Comparison of ENCODE assay signal across 8 mouse cellular contexts in genomic region chr15:77154248-77154785, GRCm38 (mm10).
DNase-seq lines count a peak whose midpoint lies in the region; ATAC-seq and TF ChIP-seq lines count a peak whose summit lies in the region.
"Had no signal": no experiment of that assay in that cellular context is flagged by ENCODE, and none has a peak within 500 bp of the region (broad histone marks: within the 10 kb centered on the region; RNA-seq: fewer than 3 reads in every experiment).

No protein-coding gene starts in this region.

- H3K4me3 ChIP-seq in liver, postnatal 0 days (ENCODE audit: low read depth, low read length), result no peak overlapping the region
- no peak overlapping the region for H3K4me3 ChIP-seq in liver, embryonic 11.5 days (ENCODE audit: low read depth, low read length)
- H3K4me3 ChIP-seq in forebrain, embryonic 10.5 days, result 0 out of 2 replicates have a peak overlapping the region, but pooled peaks have one; percentile 62
- 0 out of 2 replicates have a peak overlapping the region, but pooled peaks have one; percentile 50 for H3K4me3 ChIP-seq in intestine, postnatal 0 days (ENCODE audit: low read depth, low read length)
- no peak overlapping the region for H3K4me3 ChIP-seq in stomach, embryonic 14.5 days (ENCODE audit: low read depth, low read length)

- H3K36me3 ChIP-seq in liver, postnatal 0 days (replicated peaks; ENCODE audit: insufficient read depth, low read length), result no peaks in the 10 kb centered on the region; the same call in 1 of the 2 replicates
- H3K36me3 ChIP-seq in liver, embryonic 11.5 days (ENCODE audit: control insufficient read depth, insufficient read depth, low read length), result no peaks in the 10 kb centered on the region
- 0 out of 2 replicates have a peak, but pooled peaks cover 2% of the 10 kb centered on the region for H3K36me3 ChIP-seq in forebrain, embryonic 10.5 days (replicated peaks)
- no peaks in the 10 kb centered on the region for H3K36me3 ChIP-seq in intestine, postnatal 0 days (ENCODE audit: control insufficient read depth, insufficient read depth)
- H3K36me3 ChIP-seq in stomach, embryonic 14.5 days (ENCODE audit: control insufficient read depth, insufficient read depth, low read length), result no peaks in the 10 kb centered on the region

- peak; percentile 20 for DNase-seq in liver, postnatal 0 days
- DNase-seq in liver, embryonic 11.5 days (ENCODE audit: low spot score), result no peak
- DNase-seq in forebrain, embryonic 10.5 days (ENCODE audit: extremely low spot score, low spot score), result no peak
- no peak for DNase-seq in kidney, postnatal 25 days

- TF ChIP-seq EP300 in liver, postnatal 0 days (IDR thresholded peaks at IDR 0.05; ENCODE audit: low read depth), result no peak; the same call in 1 of the 2 replicates

- peak overlapping the region; percentile 83; the same call in 1 of the 2 replicates for H3K27ac ChIP-seq in liver, postnatal 0 days (ENCODE audit: low read depth)
- no peak overlapping the region for H3K27ac ChIP-seq in liver, embryonic 11.5 days (ENCODE audit: low read depth, low read length)
- H3K27ac ChIP-seq in forebrain, embryonic 10.5 days, result peak overlapping the region; percentile 85; the same call in 1 of the 2 replicates
- H3K27ac ChIP-seq in intestine, postnatal 0 days (ENCODE audit: low read depth, low read length), result no peak overlapping the region
- no peak overlapping the region for H3K27ac ChIP-seq in stomach, embryonic 14.5 days (ENCODE audit: low read length)
- H3K27ac ChIP-seq: liver, embryonic 14.5 days had no signal

- H3K4me1 ChIP-seq in liver, postnatal 0 days (ENCODE audit: insufficient read depth), result peaks cover 10% of the 10 kb centered on the region
- peaks cover 20% of the 10 kb centered on the region for H3K4me1 ChIP-seq in liver, embryonic 11.5 days (replicated peaks; ENCODE audit: control insufficient read depth, insufficient read depth, low read length)
- H3K4me1 ChIP-seq in forebrain, embryonic 10.5 days, result peaks cover 61% of the 10 kb centered on the region
- 0 out of 2 replicates have a peak, but pooled peaks cover 5% of the 10 kb centered on the region for H3K4me1 ChIP-seq in intestine, postnatal 0 days (replicated peaks; ENCODE audit: control insufficient read depth, insufficient read depth, low read length)
- H3K4me1 ChIP-seq in stomach, embryonic 14.5 days (ENCODE audit: control insufficient read depth, insufficient read depth, low read length), result peaks cover 41% of the 10 kb centered on the region

- TF ChIP-seq CTCF in liver, postnatal 0 days (IDR thresholded peaks at IDR 0.05; ENCODE audit: low read depth), result no peak
- TF ChIP-seq CTCF in intestine, postnatal 0 days (IDR thresholded peaks at IDR 0.05; ENCODE audit: low read depth), result no peak

- H3K9ac ChIP-seq in liver, postnatal 0 days (replicated peaks), result no peak overlapping the region
- no peak overlapping the region for H3K9ac ChIP-seq in liver, embryonic 11.5 days (ENCODE audit: low read depth, low read length)
- H3K9ac ChIP-seq in intestine, postnatal 0 days (ENCODE audit: low read depth, low read length), result no peak overlapping the region
- no peak overlapping the region for H3K9ac ChIP-seq in stomach, embryonic 14.5 days (replicated peaks; ENCODE audit: low read depth, low read length)
- H3K9ac ChIP-seq: liver, embryonic 14.5 days had no signal

- 54% methylated on average over 10 of the region's 10 CpGs for WGBS in liver, postnatal 0 days (ENCODE audit: insufficient replicate concordance)
- 71% methylated on average over 10 of the region's 10 CpGs for WGBS in liver, embryonic 11.5 days
- 76% methylated on average over 10 of the region's 10 CpGs for WGBS in forebrain, embryonic 10.5 days
- 66% methylated on average over 10 of the region's 10 CpGs for WGBS in intestine, postnatal 0 days
- 62% methylated on average over 10 of the region's 10 CpGs for WGBS in stomach, embryonic 14.5 days

- ATAC-seq in liver, postnatal 0 days, result peak; percentile 71
- no peak for ATAC-seq in liver, embryonic 11.5 days (replicated peaks; ENCODE audit: low FRiP score)
- no peak for ATAC-seq in intestine, postnatal 0 days
- ATAC-seq in stomach, embryonic 14.5 days (ENCODE audit: insufficient number of reproducible peaks, insufficient read depth, low FRiP score, low read depth), result no peak
- no peak for ATAC-seq in megakaryocyte-erythroid progenitor cell, adult 5-6 weeks (replicated peaks; ENCODE audit: low FRiP score, low TSS enrichment, poor library complexity, severe bottlenecking)

- no peaks in the 10 kb centered on the region for H3K9me3 ChIP-seq in liver, postnatal 0 days (ENCODE audit: low read length)
- H3K9me3 ChIP-seq in liver, embryonic 11.5 days (ENCODE audit: control insufficient read depth, low read length), result no peaks in the 10 kb centered on the region
- H3K9me3 ChIP-seq in forebrain, embryonic 10.5 days, result no peaks in the 10 kb centered on the region
- H3K9me3 ChIP-seq in intestine, postnatal 0 days (ENCODE audit: control insufficient read depth), result no peaks in the 10 kb centered on the region
- H3K9me3 ChIP-seq in stomach, embryonic 14.5 days (ENCODE audit: control insufficient read depth, low read depth, low read length), result no peaks in the 10 kb centered on the region

- H3K4me2 ChIP-seq in liver, postnatal 0 days (ENCODE audit: low read depth, low read length), result no peak overlapping the region
- H3K4me2 ChIP-seq in liver, embryonic 11.5 days, result no peak overlapping the region
- H3K4me2 ChIP-seq in intestine, postnatal 0 days (replicated peaks; ENCODE audit: low read depth), result no peak overlapping the region
- H3K4me2 ChIP-seq in stomach, embryonic 14.5 days (replicated peaks; ENCODE audit: low read depth, low read length), result peak overlapping the region; percentile 59; the same call in 1 of the 2 replicates

- no peaks in the 10 kb centered on the region for H3K27me3 ChIP-seq in liver, postnatal 0 days (ENCODE audit: insufficient read depth, low read length)
- H3K27me3 ChIP-seq in liver, embryonic 11.5 days (replicated peaks; ENCODE audit: control insufficient read depth, insufficient read depth, low read length), result no peaks in the 10 kb centered on the region; the same call in 1 of the 2 replicates
- no peaks in the 10 kb centered on the region for H3K27me3 ChIP-seq in forebrain, embryonic 10.5 days (ENCODE audit: poor library complexity, severe bottlenecking)
- H3K27me3 ChIP-seq in intestine, postnatal 0 days (replicated peaks; ENCODE audit: control insufficient read depth, insufficient read depth, low read length), result no peaks in the 10 kb centered on the region
- no peaks in the 10 kb centered on the region for H3K27me3 ChIP-seq in stomach, embryonic 14.5 days (ENCODE audit: control insufficient read depth, insufficient read depth, low read length)

Comparison
In these comparisons a context has a peak if more than half of its experiments do, and no peak if none do; other contexts are left out.
1. H3K27ac ChIP-seq: peak in liver, postnatal 0 days (single experiment) and forebrain, embryonic 10.5 days (single experiment); none in liver, embryonic 11.5 days (single experiment), intestine, postnatal 0 days (single experiment) and stomach, embryonic 14.5 days (single experiment).
2. H3K4me3 ChIP-seq: peak in forebrain, embryonic 10.5 days (single experiment) and intestine, postnatal 0 days (single experiment); none in liver, postnatal 0 days (single experiment), liver, embryonic 11.5 days (single experiment) and stomach, embryonic 14.5 days (single experiment).